Mouse (Mus musculus) midbrain, embryonic 11.5 days (tissue): Measurements from ENCODE around the gene Apoa2. TPM values are rescaled to one million over a fixed set of nuclear protein-coding genes. Genes with fewer than 3 reads are reported as not detected.
A peak's percentile ranks its signal among the peaks of the same experiment; 100 is the strongest.

Experiments used
- ATAC-seq: fragments of 200-750 bp; cut with Nextera tagmentation; 2 replicates; pipeline ENCODE4 v1.8.0; 2017; ENCODE audit warnings: moderate TSS enrichment, moderate library complexity; ENCODE audit not compliant: low FRiP score
- DNase-seq: peaks from one replicate; pipeline ENCODE4 v3.0.0; 2015; ENCODE audit warnings: low spot score; ENCODE audit errors: missing footprints
- H3K27ac ChIP-seq: fragments of 300-500 bp; sonication (generic); 2 replicates; pipeline ENCODE4 v1.5.1; 2014; ENCODE audit warnings: low read depth, low read length
- H3K27me3 ChIP-seq: fragments of 300-500 bp; sonication (generic); 2 replicates; pipeline ENCODE4 v1.6.1; 2014; ENCODE audit warnings: mild to moderate bottlenecking, low read length, moderate library complexity, mixed read lengths; ENCODE audit not compliant: control insufficient read depth, insufficient read depth
- H3K36me3 ChIP-seq: fragments of 300-500 bp; sonication (generic); 2 replicates; pipeline ENCODE4 v1.6.1; 2014; ENCODE audit warnings: mild to moderate bottlenecking, low read length, moderate library complexity, mixed read lengths; ENCODE audit not compliant: control insufficient read depth, insufficient read depth
- H3K4me1 ChIP-seq: fragments of 300-500 bp; sonication (generic); 2 replicates; pipeline ENCODE4 v1.6.1; 2014; ENCODE audit warnings: low read length; ENCODE audit not compliant: control insufficient read depth, insufficient read depth
- H3K4me2 ChIP-seq: fragments of 300-500 bp; sonication (generic); 2 replicates; pipeline ENCODE4 v1.6.1; 2014; ENCODE audit warnings: mild to moderate bottlenecking, moderate library complexity
- H3K4me3 ChIP-seq: fragments of 300-500 bp; sonication (generic); 2 replicates; pipeline ENCODE4 v1.5.1; 2014; ENCODE audit warnings: low read depth, low read length
- H3K9ac ChIP-seq: fragments of 300-500 bp; sonication (generic); 2 replicates; pipeline ENCODE4 v1.6.1; 2014; ENCODE audit warnings: low read length
- H3K9me3 ChIP-seq: fragments of 300-500 bp; sonication (generic); 2 replicates; pipeline ENCODE4 v1.6.1; 2016; ENCODE audit warnings: low read length; ENCODE audit not compliant: control insufficient read depth
- WGBS: fragments of 180-500 bp; shearing (Covaris S2); extraction: QIAGEN DNeasy Blood & Tissue Kit; methylation state at CpG from one replicate; pipeline ENCODE4 v1.1.7; 2014; 5-methylcytosine and 5-hydroxymethylcytosine counted together
- polyA plus RNA-seq: library from polyadenylated mRNA; unstranded; fragments of >200 nt; fragmentation: Nextera tagmentation; extraction: Ambion mirVana; gene quantifications from 2 replicates; pipeline ENCODE4 v1.2.1, GENCODE M21; 2014

Gene Apoa2
- 2.1 and 3.7 TPM in 2 replicates for polyA plus RNA-seq

DNA sequence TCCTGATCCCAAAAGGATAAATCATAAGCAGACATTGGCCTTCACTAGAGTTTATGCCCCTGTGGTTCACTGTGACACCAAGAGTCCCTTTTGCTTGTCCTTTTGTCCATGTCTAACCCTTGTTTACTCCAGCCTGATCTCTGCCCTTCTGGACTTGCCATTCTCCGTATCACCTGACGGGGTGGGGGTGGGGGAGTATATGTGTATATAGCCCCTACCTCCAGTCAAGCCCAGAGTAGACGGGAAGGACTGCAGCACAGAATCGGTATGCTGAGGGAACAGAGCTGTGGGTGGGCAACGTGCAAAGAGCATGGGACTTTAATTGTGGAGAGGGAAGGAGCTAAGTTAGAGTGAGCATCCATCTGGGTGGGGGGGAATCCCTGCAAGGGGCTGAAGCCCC is at the start of gene Apoa2:
Gene Apoa2 (plus strand): TSS at position 198 of the 400 bp plus-strand sequence.
- 84% methylated on average over 5 of the region's 5 CpGs for WGBS

GRCm38 (mm10) chr1:171179487-171180171 is 45.2 kb upstream of the Apoa2 start:
- no peak for ATAC-seq
- no peak overlapping the region for H3K4me3 ChIP-seq
- no peak for DNase-seq
- no peak overlapping the region for H3K4me2 ChIP-seq
- H3K4me1 ChIP-seq = no peaks in the 10 kb centered on the region
- H3K36me3 ChIP-seq = no peaks in the 10 kb centered on the region
- no peaks in the 10 kb centered on the region for H3K27me3 ChIP-seq
- H3K9me3 ChIP-seq = no peaks in the 10 kb centered on the region
- H3K27ac ChIP-seq = no peak overlapping the region
- no peak overlapping the region for H3K9ac ChIP-seq
- WGBS = 83% methylated on average over 5 of the region's 5 CpGs

More for the DNA sequence above, at the start of gene Apoa2:
- ATAC-seq (no peak), DNase-seq (no peak)
- Histone ChIP-seq H3K9ac (no peak within 1 kb of the TSS), H3K9me3 (no peaks in the 10 kb centered on the region), H3K4me2 (no peak within 1 kb of the TSS), H3K4me3 (no peak within 1 kb of the TSS), H3K27ac (no peak within 1 kb of the TSS), H3K27me3 (no peaks in the 10 kb centered on the region), H3K4me1 (peaks cover 18% of the 10 kb centered on the region), H3K36me3 (0 out of 2 replicates have a peak, but pooled peaks cover under 1% of the 10 kb centered on the region)

DNA sequence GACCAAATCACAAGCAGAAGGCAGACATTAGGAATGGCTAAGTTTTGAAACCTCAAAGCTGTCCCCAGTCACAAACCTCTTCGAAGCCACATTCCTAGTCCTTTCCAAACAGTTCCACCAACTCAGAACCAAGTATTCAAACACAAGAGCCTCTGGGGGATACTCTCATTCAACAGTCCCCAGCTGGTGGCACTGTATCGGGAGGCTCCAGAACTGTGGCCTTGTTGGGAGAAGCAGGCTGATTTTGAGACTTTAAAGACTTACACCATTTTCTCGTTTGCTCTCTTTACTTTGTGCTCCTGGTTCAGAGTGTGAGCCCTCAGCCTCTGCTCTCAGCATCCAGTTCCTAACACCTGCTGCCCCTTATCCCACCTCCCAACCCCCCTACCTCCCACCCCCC is 41.8 kb upstream of the Apoa2 start:
- no peak for ATAC-seq
- Histone ChIP-seq H3K9me3 (no peaks in the 10 kb centered on the region), H3K9ac (no peak overlapping the region), H3K27ac (no peak overlapping the region), H3K4me2 (no peak overlapping the region), H3K36me3 (no peaks in the 10 kb centered on the region), H3K27me3 (no peaks in the 10 kb centered on the region), H3K4me3 (no peak overlapping the region), H3K4me1 (no peaks in the 10 kb centered on the region)
- DNase-seq = peak; percentile 57
- 87% methylated on average over 3 of the region's 3 CpGs for WGBS

GRCm38 (mm10) chr1:171183620-171184019 is 41.2 kb upstream of the Apoa2 start:
- Histone ChIP-seq H3K4me1 (peaks cover 5% of the 10 kb centered on the region), H3K9ac (no peak overlapping the region), H3K4me2 (no peak overlapping the region), H3K27me3 (no peaks in the 10 kb centered on the region), H3K27ac (no peak overlapping the region), H3K9me3 (no peaks in the 10 kb centered on the region), H3K4me3 (no peak overlapping the region), H3K36me3 (no peaks in the 10 kb centered on the region)
- WGBS = 74% methylated on average over 3 of the region's 3 CpGs
- peak; percentile 33 for DNase-seq
- ATAC-seq = no peak

DNA sequence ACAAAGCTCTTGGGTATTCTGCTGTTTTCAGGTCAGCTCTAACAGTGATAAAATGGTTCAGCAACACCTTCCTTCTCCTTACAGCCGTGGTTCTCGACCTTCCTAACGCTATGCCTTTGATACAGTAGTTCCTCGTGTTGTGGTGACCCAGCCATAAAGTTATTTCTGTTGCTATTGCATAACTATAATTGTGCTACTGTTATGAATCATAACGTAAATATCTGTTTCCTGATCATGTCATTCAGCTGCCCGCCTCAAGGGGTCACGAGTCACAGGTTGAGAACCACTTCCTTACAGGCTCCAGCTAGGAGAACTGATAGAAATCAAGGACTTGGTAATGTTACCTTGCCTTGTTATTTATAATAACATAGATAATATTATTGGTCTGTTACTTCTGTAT is 40.5 kb upstream of the Apoa2 start:
- no peaks in the 10 kb centered on the region for H3K36me3 ChIP-seq
- peak; percentile 81 for DNase-seq
- no peaks in the 10 kb centered on the region for H3K9me3 ChIP-seq
- H3K4me1 ChIP-seq = peaks cover 11% of the 10 kb centered on the region
- no peak overlapping the region for H3K4me2 ChIP-seq
- WGBS = 90% methylated on average over 7 of the region's 7 CpGs
- H3K27ac ChIP-seq = no peak overlapping the region
- no peak overlapping the region for H3K4me3 ChIP-seq
- no peaks in the 10 kb centered on the region for H3K27me3 ChIP-seq
- ATAC-seq = no peak
- H3K9ac ChIP-seq = no peak overlapping the region

GRCm38 (mm10) chr1:171185655-171186054 is 39.2 kb upstream of the Apoa2 start:
- Histone ChIP-seq H3K36me3 (no peaks in the 10 kb centered on the region), H3K9me3 (no peaks in the 10 kb centered on the region), H3K9ac (no peak overlapping the region), H3K27ac (no peak overlapping the region), H3K4me3 (no peak overlapping the region), H3K4me1 (peaks cover 15% of the 10 kb centered on the region), H3K4me2 (no peak overlapping the region), H3K27me3 (no peaks in the 10 kb centered on the region)
- ATAC-seq = no peak
- 72% methylated on average over 8 of the region's 8 CpGs for WGBS
- peak; percentile 61 for DNase-seq

DNA sequence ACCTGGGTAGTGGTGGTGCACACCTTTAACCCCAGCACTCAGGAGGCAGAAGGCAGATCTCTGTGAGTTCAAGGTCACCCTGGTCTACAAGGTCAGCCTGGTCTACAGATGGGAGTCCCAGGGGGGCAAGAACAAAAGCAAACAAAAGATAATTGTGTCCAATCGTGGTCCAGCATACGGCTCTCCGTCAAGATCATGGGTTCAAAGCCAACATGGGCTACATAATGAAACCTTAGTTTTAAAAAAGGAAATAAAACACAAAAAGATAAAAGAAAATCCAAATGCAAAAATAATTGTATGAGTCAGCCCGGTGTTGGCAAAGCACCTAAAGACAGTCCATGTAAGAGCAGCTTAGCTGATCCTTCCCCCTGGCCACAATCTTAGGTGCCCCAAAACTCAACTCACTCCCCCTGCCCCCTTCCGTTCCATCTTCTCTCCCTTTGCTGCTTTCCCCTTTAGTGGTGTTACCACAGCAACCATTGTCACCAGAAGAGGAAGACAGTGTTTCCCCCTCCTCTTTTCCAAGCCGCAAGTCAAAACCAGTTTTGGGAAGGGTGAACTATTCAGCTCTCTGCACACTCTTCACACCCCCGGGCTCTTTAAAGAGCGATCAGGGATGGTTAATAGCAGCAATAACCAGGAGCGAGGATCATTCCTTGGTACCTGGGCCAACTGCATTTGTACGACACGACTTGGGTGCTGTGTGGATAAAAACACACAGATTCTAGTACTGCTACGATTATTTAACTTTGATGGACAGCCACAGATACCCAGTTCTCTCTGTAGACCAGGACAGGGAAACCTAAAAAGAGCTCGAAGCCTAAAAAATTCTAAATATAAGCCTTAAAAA is 36.8 kb upstream of the Apoa2 start:
- Histone ChIP-seq H3K9me3 (no peaks in the 10 kb centered on the region), H3K27me3 (no peaks in the 10 kb centered on the region), H3K9ac (no peak overlapping the region), H3K4me3 (no peak overlapping the region), H3K4me2 (peak overlapping the region; percentile 0; the same call in 1 of the 2 replicates), H3K27ac (peak overlapping the region; percentile 6; the same call in 1 of the 2 replicates), H3K36me3 (no peaks in the 10 kb centered on the region), H3K4me1 (peaks cover 24% of the 10 kb centered on the region)
- WGBS = 21% methylated on average over 13 of the region's 13 CpGs
- ATAC-seq (peak; percentile 60; the same call in 1 of the 2 replicates), DNase-seq (peak; percentile 93)

- DNase-seq (peak; percentile 92), ATAC-seq (peak; percentile 22)
- WGBS = 10% methylated on average over 8 of the region's 8 CpGs
Measured at GRCm38 (mm10) chr1:171189046-171189445, 35.8 kb upstream of the Apoa2 start.

More at GRCm38 (mm10) chr1:171189046-171189445, 35.8 kb upstream of the Apoa2 start:
- Histone ChIP-seq H3K27me3 (no peaks in the 10 kb centered on the region; the same call in 1 of the 2 replicates), H3K4me1 (peaks cover 31% of the 10 kb centered on the region), H3K9ac (no peak overlapping the region), H3K36me3 (no peaks in the 10 kb centered on the region), H3K4me2 (peak overlapping the region; percentile 6; the same call in 1 of the 2 replicates), H3K9me3 (no peaks in the 10 kb centered on the region), H3K4me3 (no peak overlapping the region), H3K27ac (peak overlapping the region; percentile 18; the same call in 1 of the 2 replicates)
